Comparison of ENCODE assay signal across 13 mouse cellular contexts in genomic region chr17:72087261-72087703, GRCm38 (mm10).
DNase-seq lines count a peak whose midpoint lies in the region; ATAC-seq lines count a peak whose summit lies in the region.
"Had no signal": no experiment of that assay in that cellular context is flagged by ENCODE, and none has a peak within 500 bp of the region (broad histone marks: within the 10 kb centered on the region; RNA-seq: fewer than 3 reads in every experiment).

No protein-coding gene starts in this region.

- no peaks in the 10 kb centered on the region for H3K9me3 ChIP-seq in neural tube, embryonic 11.5 days (ENCODE audit: control insufficient read depth, low read length)
- H3K9me3 ChIP-seq in hindbrain, embryonic 16.5 days (ENCODE audit: control insufficient read depth, low read length), result no peaks in the 10 kb centered on the region
- H3K9me3 ChIP-seq: forebrain, embryonic 10.5 days; stomach, embryonic 15.5 days had no signal

- no peaks in the 10 kb centered on the region for H3K27me3 ChIP-seq in neural tube, embryonic 11.5 days (ENCODE audit: control insufficient read depth, insufficient read depth, low read length)
- no peaks in the 10 kb centered on the region for H3K27me3 ChIP-seq in hindbrain, embryonic 16.5 days (replicated peaks; ENCODE audit: control insufficient read depth, insufficient read depth, low read length)
- H3K27me3 ChIP-seq: stomach, embryonic 15.5 days had no signal

- H3K4me2 ChIP-seq in neural tube, embryonic 11.5 days (ENCODE audit: low read depth), result no peak overlapping the region
- H3K4me2 ChIP-seq in hindbrain, embryonic 16.5 days (ENCODE audit: low read length), result no peak overlapping the region
- H3K4me2 ChIP-seq: stomach, embryonic 15.5 days had no signal

- H3K9ac ChIP-seq in neural tube, embryonic 11.5 days (ENCODE audit: low read length), result no peak overlapping the region
- H3K9ac ChIP-seq in hindbrain, embryonic 16.5 days (ENCODE audit: low read depth, low read length), result peak overlapping the region; percentile 27; the same call in 1 of the 2 replicates
- H3K9ac ChIP-seq: liver, postnatal 0 days; stomach, embryonic 15.5 days had no signal

- H3K27ac ChIP-seq in neural tube, embryonic 11.5 days (ENCODE audit: low read depth, low read length), result no peak overlapping the region
- H3K27ac ChIP-seq in hindbrain, embryonic 16.5 days (ENCODE audit: low read depth, low read length), result no peak overlapping the region; the same call in 1 of the 2 replicates
- H3K27ac ChIP-seq: forebrain, embryonic 10.5 days; stomach, embryonic 15.5 days had no signal

- peak; percentile 35; the same call in 1 of the 2 replicates for ATAC-seq in neural tube, embryonic 11.5 days (ENCODE audit: insufficient read depth, low FRiP score, low TSS enrichment)
- ATAC-seq in hindbrain, embryonic 16.5 days, result peak; percentile 76
- ATAC-seq in erythroid progenitor cell, adult 5-6 weeks (replicated peaks; ENCODE audit: low FRiP score, poor library complexity, severe bottlenecking), result no peak
- ATAC-seq: liver, postnatal 0 days had no signal

- peak; percentile 13 for DNase-seq in cerebellum, adult 9-10 months
- no peak for DNase-seq in cerebellum, adult 8-10 months
- peak; percentile 17 for DNase-seq in neural tube, embryonic 11.5 days (ENCODE audit: low spot score)
- DNase-seq in neural tube, embryonic 10.5 days (ENCODE audit: extremely low spot score, low spot score), result no peak
- peak; percentile 32 for DNase-seq in retina, embryonic 14.5 days (ENCODE audit: low spot score)
- DNase-seq in layer of hippocampus, adult 8-10 months (ENCODE audit: low spot score in 2 of 2), result no peak
- DNase-seq: kidney, postnatal 36 days; liver, postnatal 0 days; right cerebral cortex, adult 18-20 months had no signal

- no peak overlapping the region for H3K4me3 ChIP-seq in neural tube, embryonic 11.5 days (ENCODE audit: low read depth, low read length)
- H3K4me3 ChIP-seq in hindbrain, embryonic 16.5 days (ENCODE audit: low read length), result no peak overlapping the region
- H3K4me3 ChIP-seq: forebrain, embryonic 10.5 days; stomach, embryonic 15.5 days had no signal

- H3K36me3 ChIP-seq in neural tube, embryonic 11.5 days (ENCODE audit: control insufficient read depth, insufficient read depth, low read length), result no peaks in the 10 kb centered on the region
- no peaks in the 10 kb centered on the region for H3K36me3 ChIP-seq in hindbrain, embryonic 16.5 days (ENCODE audit: control insufficient read depth, insufficient read depth, low read length)
- H3K36me3 ChIP-seq: forebrain, embryonic 10.5 days; stomach, embryonic 15.5 days had no signal

- no peaks in the 10 kb centered on the region for H3K4me1 ChIP-seq in neural tube, embryonic 11.5 days (ENCODE audit: control insufficient read depth, insufficient read depth, low read length)
- H3K4me1 ChIP-seq in hindbrain, embryonic 16.5 days (ENCODE audit: control insufficient read depth, insufficient read depth, low read depth, low read length), result peaks cover 7% of the 10 kb centered on the region; the same call in 1 of the 2 replicates
- H3K4me1 ChIP-seq: stomach, embryonic 15.5 days had no signal

- 46% methylated on average over 12 of the region's 12 CpGs for WGBS in neural tube, embryonic 11.5 days
- WGBS in hindbrain, embryonic 16.5 days, result 22% methylated on average over 12 of the region's 12 CpGs

Comparison
In these comparisons a context has a peak if more than half of its experiments do, and no peak if none do; other contexts are left out.
1. DNase-seq: peak in cerebellum, adult 9-10 months (single experiment), neural tube, embryonic 11.5 days (single experiment) and retina, embryonic 14.5 days (single experiment); none in cerebellum, adult 8-10 months (single experiment), neural tube, embryonic 10.5 days (single experiment) and layer of hippocampus, adult 8-10 months (0 of 2).